Mouse (Mus musculus): ENCODE measurements around the gene Palld. TPM values are rescaled to one million over a fixed set of nuclear protein-coding genes. Genes with fewer than 3 reads are reported as not detected.

Gene Palld
- polyA plus RNA-seq, 1 experiment from 2014 or later = 70.4 TPM

GRCm38 (mm10) chr8:61875290-61875689, 27.2 kb downstream of the Palld start:
- H3K4me3 ChIP-seq (ENCODE audit: low read length) = no peak overlapping the region
- H3K9me3 ChIP-seq (ENCODE audit: control insufficient read depth, low read length) = no peaks in the 10 kb centered on the region
- H3K9ac ChIP-seq (ENCODE audit: low read depth, low read length) = no peak overlapping the region
- H3K27ac ChIP-seq (ENCODE audit: low read length) = no peak overlapping the region
- peak; percentile 62 for ATAC-seq
- 7% methylated on average over 5 of the region's 5 CpGs for WGBS
- no peaks in the 10 kb centered on the region for H3K27me3 ChIP-seq (replicated peaks; ENCODE audit: control insufficient read depth, insufficient read depth, low read length)
- no peaks in the 10 kb centered on the region for H3K36me3 ChIP-seq (ENCODE audit: control insufficient read depth, insufficient read depth, low read length)
- H3K4me2 ChIP-seq (ENCODE audit: low read depth, low read length) = no peak overlapping the region
- H3K4me1 ChIP-seq (ENCODE audit: control insufficient read depth, insufficient read depth, low read length) = no peaks in the 10 kb centered on the region

DNA sequence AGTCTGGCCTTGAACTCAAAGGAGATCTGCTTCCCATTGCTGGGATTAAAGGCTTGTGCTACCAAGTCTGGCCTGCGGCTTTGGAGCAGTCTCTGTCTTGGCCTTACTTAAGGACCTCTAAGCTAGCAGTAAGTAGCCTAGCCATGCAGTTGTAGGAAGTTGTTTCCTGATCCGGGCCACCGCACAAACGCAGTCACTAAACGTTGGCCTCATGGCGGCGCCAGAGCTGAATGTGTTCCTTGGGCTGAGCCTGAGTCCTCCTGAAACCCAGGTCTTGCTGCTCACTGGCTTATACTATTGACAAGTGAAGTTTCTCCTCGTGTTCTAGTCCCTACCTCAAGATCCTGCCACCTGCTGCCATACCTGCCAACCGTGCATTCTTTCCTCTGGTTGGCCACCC, 28.5 kb downstream of the Palld start:
- WGBS = 65% methylated on average over 9 of the region's 9 CpGs
- ATAC-seq = no peak
- no peak overlapping the region for H3K9ac ChIP-seq (ENCODE audit: low read depth, low read length)
- no peaks in the 10 kb centered on the region for H3K9me3 ChIP-seq (ENCODE audit: control insufficient read depth, low read length)
- H3K27me3 ChIP-seq (replicated peaks; ENCODE audit: control insufficient read depth, insufficient read depth, low read length) = no peaks in the 10 kb centered on the region
- no peak overlapping the region for H3K27ac ChIP-seq (ENCODE audit: low read length)
- no peaks in the 10 kb centered on the region for H3K4me1 ChIP-seq (ENCODE audit: control insufficient read depth, insufficient read depth, low read length)
- no peaks in the 10 kb centered on the region for H3K36me3 ChIP-seq (ENCODE audit: control insufficient read depth, insufficient read depth, low read length)
- no peak overlapping the region for H3K4me2 ChIP-seq (ENCODE audit: low read depth, low read length)
- H3K4me3 ChIP-seq (ENCODE audit: low read length) = no peak overlapping the region

DNA sequence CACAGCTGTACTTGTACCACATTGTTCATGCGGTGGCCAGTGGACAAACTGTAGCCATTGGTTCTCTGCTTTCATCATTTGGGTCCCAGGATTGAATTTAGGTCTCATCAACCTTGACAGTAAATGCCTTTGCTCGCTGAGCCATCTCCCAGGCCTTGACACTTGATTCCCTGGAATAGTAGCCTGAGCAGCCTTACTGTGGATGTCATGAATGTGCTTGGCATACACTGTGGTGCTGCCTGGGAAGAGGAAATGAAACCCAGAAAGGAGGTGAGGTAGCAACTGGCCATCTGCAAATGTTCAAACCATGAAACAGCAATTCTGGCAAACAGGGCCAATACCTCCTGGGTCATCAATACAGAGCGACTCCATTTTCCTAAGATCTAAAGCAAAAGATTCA, 34.0 kb downstream of the Palld start:
- Histone ChIP-seq H3K27ac (ENCODE audit: low read length) (no peak overlapping the region), H3K9ac (ENCODE audit: low read depth, low read length) (no peak overlapping the region), H3K4me3 (ENCODE audit: low read length) (no peak overlapping the region), H3K4me1 (ENCODE audit: control insufficient read depth, insufficient read depth, low read length) (no peaks in the 10 kb centered on the region), H3K36me3 (ENCODE audit: control insufficient read depth, insufficient read depth, low read length) (no peaks in the 10 kb centered on the region), H3K9me3 (ENCODE audit: control insufficient read depth, low read length) (no peaks in the 10 kb centered on the region), H3K4me2 (ENCODE audit: low read depth, low read length) (no peak overlapping the region), H3K27me3 (replicated peaks; ENCODE audit: control insufficient read depth, insufficient read depth, low read length) (no peaks in the 10 kb centered on the region)
- ATAC-seq = no peak
- WGBS = 92% methylated on average over 3 of the region's 3 CpGs

DNA sequence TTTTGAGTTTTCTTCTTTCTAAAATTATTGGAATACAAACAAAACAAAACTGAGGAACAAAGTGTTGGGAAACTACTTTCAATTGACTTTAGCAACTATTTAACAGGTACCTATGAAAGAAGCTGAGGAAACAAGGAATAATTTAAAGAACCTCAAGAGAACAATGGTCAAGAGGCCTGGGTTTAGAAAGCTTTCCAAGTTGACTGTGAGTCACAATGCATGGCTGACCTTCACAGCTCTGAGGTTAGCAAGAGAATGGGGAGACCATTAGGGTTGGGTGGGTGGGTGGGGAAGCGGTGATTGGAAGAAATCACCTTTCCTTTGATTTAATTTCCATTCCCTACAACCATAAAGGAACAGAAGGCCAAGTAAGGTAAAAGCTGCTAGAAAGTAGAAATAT, 35.6 kb downstream of the Palld start:
- WGBS = 100% methylated on average over 1 of the region's 1 CpGs

GRCm38 (mm10) chr8:61865365-61865764, 37.1 kb downstream of the Palld start:
- Histone ChIP-seq H3K4me1 (ENCODE audit: control insufficient read depth, insufficient read depth, low read length) (no peaks in the 10 kb centered on the region), H3K27me3 (replicated peaks; ENCODE audit: control insufficient read depth, insufficient read depth, low read length) (no peaks in the 10 kb centered on the region), H3K27ac (ENCODE audit: low read length) (no peak overlapping the region), H3K9ac (ENCODE audit: low read depth, low read length) (no peak overlapping the region), H3K4me3 (ENCODE audit: low read length) (no peak overlapping the region), H3K36me3 (ENCODE audit: control insufficient read depth, insufficient read depth, low read length) (no peaks in the 10 kb centered on the region), H3K9me3 (ENCODE audit: control insufficient read depth, low read length) (no peaks in the 10 kb centered on the region), H3K4me2 (ENCODE audit: low read depth, low read length) (no peak overlapping the region)
- WGBS = 85% methylated on average over 7 of the region's 7 CpGs
- no peak for ATAC-seq

More for the DNA sequence above, 35.6 kb downstream of the Palld start:
- ATAC-seq = no peak
- Histone ChIP-seq H3K36me3 (ENCODE audit: control insufficient read depth, insufficient read depth, low read length) (no peaks in the 10 kb centered on the region), H3K4me1 (ENCODE audit: control insufficient read depth, insufficient read depth, low read length) (no peaks in the 10 kb centered on the region), H3K4me2 (ENCODE audit: low read depth, low read length) (no peak overlapping the region), H3K27me3 (replicated peaks; ENCODE audit: control insufficient read depth, insufficient read depth, low read length) (no peaks in the 10 kb centered on the region), H3K9me3 (ENCODE audit: control insufficient read depth, low read length) (no peaks in the 10 kb centered on the region), H3K27ac (ENCODE audit: low read length) (no peak overlapping the region), H3K4me3 (ENCODE audit: low read length) (no peak overlapping the region), H3K9ac (ENCODE audit: low read depth, low read length) (no peak overlapping the region)

GRCm38 (mm10) chr8:61851270-61851669, 51.2 kb downstream of the Palld start:
- no peaks in the 10 kb centered on the region for H3K27me3 ChIP-seq (replicated peaks; ENCODE audit: control insufficient read depth, insufficient read depth, low read length)
- 82% methylated on average over 4 of the region's 4 CpGs for WGBS

GRCm38 (mm10) chr8:61848581-61849162, 53.8 kb downstream of the Palld start:
- Histone ChIP-seq H3K4me1 (ENCODE audit: control insufficient read depth, insufficient read depth, low read length) (no peaks in the 10 kb centered on the region), H3K4me2 (ENCODE audit: low read depth, low read length) (no peak overlapping the region), H3K27me3 (replicated peaks; ENCODE audit: control insufficient read depth, insufficient read depth, low read length) (no peaks in the 10 kb centered on the region), H3K9ac (ENCODE audit: low read depth, low read length) (no peak overlapping the region), H3K9me3 (ENCODE audit: control insufficient read depth, low read length) (no peaks in the 10 kb centered on the region), H3K36me3 (ENCODE audit: control insufficient read depth, insufficient read depth, low read length) (no peaks in the 10 kb centered on the region), H3K27ac (ENCODE audit: low read length) (no peak overlapping the region), H3K4me3 (ENCODE audit: low read length) (no peak overlapping the region)
- 50% methylated on average over 7 of the region's 7 CpGs for WGBS
- ATAC-seq = no peak

More at GRCm38 (mm10) chr8:61851270-61851669, 51.2 kb downstream of the Palld start:
- no peak overlapping the region for H3K4me2 ChIP-seq (ENCODE audit: low read depth, low read length)
- H3K27ac ChIP-seq (ENCODE audit: low read length) = no peak overlapping the region
- H3K36me3 ChIP-seq (ENCODE audit: control insufficient read depth, insufficient read depth, low read length) = no peaks in the 10 kb centered on the region
- no peak overlapping the region for H3K4me3 ChIP-seq (ENCODE audit: low read length)
- ATAC-seq = no peak
- H3K9ac ChIP-seq (ENCODE audit: low read depth, low read length) = no peak overlapping the region
- no peaks in the 10 kb centered on the region for H3K4me1 ChIP-seq (ENCODE audit: control insufficient read depth, insufficient read depth, low read length)
- H3K9me3 ChIP-seq (ENCODE audit: control insufficient read depth, low read length) = no peaks in the 10 kb centered on the region

GRCm38 (mm10) chr8:61847494-61847893, 55.0 kb downstream of the Palld start:
- H3K4me3 ChIP-seq (ENCODE audit: low read length) = no peak overlapping the region
- ATAC-seq = no peak
- no peak overlapping the region for H3K9ac ChIP-seq (ENCODE audit: low read depth, low read length)
- no peak overlapping the region for H3K4me2 ChIP-seq (ENCODE audit: low read depth, low read length)
- no peak overlapping the region for H3K27ac ChIP-seq (ENCODE audit: low read length)
- no peaks in the 10 kb centered on the region for H3K27me3 ChIP-seq (replicated peaks; ENCODE audit: control insufficient read depth, insufficient read depth, low read length)
- 74% methylated on average over 5 of the region's 5 CpGs for WGBS
- H3K9me3 ChIP-seq (ENCODE audit: control insufficient read depth, low read length) = no peaks in the 10 kb centered on the region
- H3K36me3 ChIP-seq (ENCODE audit: control insufficient read depth, insufficient read depth, low read length) = no peaks in the 10 kb centered on the region
- no peaks in the 10 kb centered on the region for H3K4me1 ChIP-seq (ENCODE audit: control insufficient read depth, insufficient read depth, low read length)

GRCm38 (mm10) chr8:61844992-61845391, 57.5 kb downstream of the Palld start:
- H3K4me1 ChIP-seq (ENCODE audit: control insufficient read depth, insufficient read depth, low read length) = no peaks in the 10 kb centered on the region

DNA sequence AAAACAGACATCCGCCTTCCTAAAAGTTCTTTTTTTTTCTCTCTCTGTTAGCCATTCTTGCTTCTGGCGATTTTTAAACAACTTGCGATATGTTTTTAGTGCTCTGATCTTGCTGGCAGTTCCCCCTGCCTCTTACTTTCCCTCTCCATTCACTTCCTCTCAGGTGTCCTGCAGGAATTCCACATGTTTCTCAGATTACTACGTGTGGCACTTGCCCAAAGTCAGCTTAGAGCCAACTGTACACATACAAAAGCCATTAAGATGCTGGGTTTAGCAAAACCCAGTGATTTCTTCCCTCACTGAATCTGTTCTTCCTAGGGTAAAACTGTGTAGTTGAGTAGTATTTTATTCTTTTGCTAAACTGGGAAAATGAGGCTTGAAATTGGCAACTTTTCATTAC, 57.9 kb downstream of the Palld start:
- no peak overlapping the region for H3K4me3 ChIP-seq (ENCODE audit: low read length)
- no peak overlapping the region for H3K27ac ChIP-seq (ENCODE audit: low read length)
- 52% methylated on average over 4 of the region's 4 CpGs for WGBS
- no peak for ATAC-seq
- H3K27me3 ChIP-seq (replicated peaks; ENCODE audit: control insufficient read depth, insufficient read depth, low read length) = no peaks in the 10 kb centered on the region
- H3K4me2 ChIP-seq (ENCODE audit: low read depth, low read length) = no peak overlapping the region
- no peaks in the 10 kb centered on the region for H3K9me3 ChIP-seq (ENCODE audit: control insufficient read depth, low read length)
- H3K4me1 ChIP-seq (ENCODE audit: control insufficient read depth, insufficient read depth, low read length) = no peaks in the 10 kb centered on the region
- H3K36me3 ChIP-seq (ENCODE audit: control insufficient read depth, insufficient read depth, low read length) = no peaks in the 10 kb centered on the region
- H3K9ac ChIP-seq (ENCODE audit: low read depth, low read length) = no peak overlapping the region

More at GRCm38 (mm10) chr8:61844992-61845391, 57.5 kb downstream of the Palld start:
- ATAC-seq = no peak
- Histone ChIP-seq H3K9ac (ENCODE audit: low read depth, low read length) (no peak overlapping the region), H3K9me3 (ENCODE audit: control insufficient read depth, low read length) (no peaks in the 10 kb centered on the region), H3K27me3 (replicated peaks; ENCODE audit: control insufficient read depth, insufficient read depth, low read length) (no peaks in the 10 kb centered on the region), H3K36me3 (ENCODE audit: control insufficient read depth, insufficient read depth, low read length) (no peaks in the 10 kb centered on the region), H3K27ac (ENCODE audit: low read length) (no peak overlapping the region), H3K4me2 (ENCODE audit: low read depth, low read length) (no peak overlapping the region), H3K4me3 (ENCODE audit: low read length) (no peak overlapping the region)
- 50% methylated on average over 2 of the region's 2 CpGs for WGBS
